Mouse (Mus musculus): ENCODE data around the gene Ntsr1.

Gene Ntsr1

GRCm38 (mm10) chr2:180499741-180500140 lies at the start of gene Ntsr1:
Gene Ntsr1, plus strand, starts transcription at chr2:180499976.
- DNase-seq: no peak

GRCm38 (mm10) chr2:180450529-180450928 lies 49.2 kb upstream of the Ntsr1 start:
- no peak for DNase-seq

GRCm38 (mm10) chr2:180455723-180456698 lies 43.8 kb upstream of the Ntsr1 start, which contains the start of gene Slco4a1:
Gene Slco4a1, plus strand, starts transcription at chr2:180456245.
- DNase-seq: peak; percentile 94

GRCm38 (mm10) chr2:180456705-180457104 lies 43.1 kb upstream of the Ntsr1 start:
- peak; percentile 46 for DNase-seq

GRCm38 (mm10) chr2:180457680-180458079 lies 42.1 kb upstream of the Ntsr1 start:
- no peak for DNase-seq

- no peak for DNase-seq
These were observed 40.3 kb upstream of the Ntsr1 start for GRCm38 (mm10) chr2:180459437-180459836.

GRCm38 (mm10) chr2:180460801-180461200 lies 39.0 kb upstream of the Ntsr1 start:
- no peak for DNase-seq

- DNase-seq: no peak
These were observed 37.2 kb upstream of the Ntsr1 start for GRCm38 (mm10) chr2:180462593-180462992.

- no peak for DNase-seq
These were observed 33.3 kb upstream of the Ntsr1 start for GRCm38 (mm10) chr2:180466505-180466904.

GRCm38 (mm10) chr2:180468871-180469270 lies 30.9 kb upstream of the Ntsr1 start:
- no peak for DNase-seq

- no peak for DNase-seq
These were observed 30.0 kb upstream of the Ntsr1 start for GRCm38 (mm10) chr2:180469768-180470167.

GRCm38 (mm10) chr2:180472306-180473079 lies 27.3 kb upstream of the Ntsr1 start:
- peak; percentile 37 for DNase-seq

- DNase-seq: peak; percentile 48
These were observed 26.7 kb upstream of the Ntsr1 start for GRCm38 (mm10) chr2:180473080-180473440.

- no peak for DNase-seq
These were observed 24.9 kb upstream of the Ntsr1 start for GRCm38 (mm10) chr2:180474864-180475263.

- no peak for DNase-seq
These were observed 17.5 kb upstream of the Ntsr1 start for GRCm38 (mm10) chr2:180482274-180482673.

- DNase-seq: no peak
These were observed 14.9 kb upstream of the Ntsr1 start for GRCm38 (mm10) chr2:180484882-180485281.

- DNase-seq: no peak
These were observed 14.5 kb upstream of the Ntsr1 start for GRCm38 (mm10) chr2:180485306-180485705.

GRCm38 (mm10) chr2:180488210-180488751 lies 11.5 kb upstream of the Ntsr1 start:
- DNase-seq: no peak

- no peak for DNase-seq
These were observed 3.9 kb upstream of the Ntsr1 start for GRCm38 (mm10) chr2:180495906-180496305.

GRCm38 (mm10) chr2:180500726-180501125 lies 950 bp downstream of the Ntsr1 start:
- DNase-seq: no peak

- DNase-seq: no peak
These were observed 1.6 kb downstream of the Ntsr1 start for GRCm38 (mm10) chr2:180501217-180501967.

GRCm38 (mm10) chr2:180506281-180506680 lies 6.5 kb downstream of the Ntsr1 start:
- no peak for DNase-seq

Data from thymus, postnatal 14 days (tissue).